Mouse (Mus musculus) kidney, postnatal 0 days (tissue): ENCODE measurements at regions not wholly inside any gene's neighbourhood (a gene's known extent, or its start where the extent isn't known, plus 50 kb on each side); places are given as distances from the start of the nearest gene placed in this dataset.

Experiments
- ATAC-seq: fragments of 200-750 bp; cut with Nextera tagmentation; replicated peaks from 2 replicates; pipeline ENCODE4 v1.8.0; 2017; ENCODE audit warnings: low read depth, moderate number of reproducible peaks, moderate TSS enrichment, moderate library complexity; ENCODE audit not compliant: low FRiP score
- DNase-seq: peaks from one replicate; pipeline ENCODE4 v3.0.0-alpha.2; 2016; ENCODE audit warnings: low spot score
- H3K27ac ChIP-seq: fragments of 300-500 bp; sonication (generic); 2 replicates; pipeline ENCODE4 v1.5.1; 2014; ENCODE audit warnings: mild to moderate bottlenecking
- H3K27me3 ChIP-seq: fragments of 300-500 bp; sonication (generic); 2 replicates; pipeline ENCODE4 v1.6.1; 2014; ENCODE audit warnings: low read length, mixed read lengths; ENCODE audit not compliant: insufficient read depth
- H3K36me3 ChIP-seq: fragments of 300-500 bp; sonication (generic); 2 replicates; pipeline ENCODE4 v1.6.1; 2014; ENCODE audit warnings: low read length, mixed read lengths; ENCODE audit not compliant: insufficient read depth
- H3K4me1 ChIP-seq: fragments of 300-500 bp; sonication (generic); replicated peaks from 2 replicates; pipeline ENCODE4 v1.6.1; 2014; ENCODE audit warnings: antibody characterized with exemption, low read length, mixed read lengths; ENCODE audit not compliant: insufficient read depth
- H3K4me2 ChIP-seq: fragments of 300-500 bp; sonication (generic); 2 replicates; pipeline ENCODE4 v1.6.1; 2014; ENCODE audit warnings: mild to moderate bottlenecking, low read length, moderate library complexity, mixed read lengths
- H3K4me3 ChIP-seq: fragments of 300-500 bp; sonication (generic); replicated peaks from 2 replicates; pipeline ENCODE4 v1.5.1; 2014; ENCODE audit warnings: low read depth, low read length
- H3K9ac ChIP-seq: fragments of 300-500 bp; sonication (generic); 2 replicates; pipeline ENCODE4 v1.6.1; 2014; ENCODE audit warnings: low read depth, low read length
- H3K9me3 ChIP-seq: fragments of 300-500 bp; sonication (generic); replicated peaks from 2 replicates; pipeline ENCODE4 v1.6.1; 2016; ENCODE audit warnings: low read length, inconsistent platforms, mixed read lengths
- CTCF ChIP-seq: IDR thresholded peaks from 2 replicates; pipeline ENCODE4 v1.5.1; 2016; ENCODE audit warnings: antibody characterized with exemption, low read depth, mild to moderate bottlenecking, moderate library complexity
- WGBS: fragments of 180-500 bp; shearing (Covaris S2); extraction: QIAGEN DNeasy Blood & Tissue Kit; methylation state at CpG from one replicate; pipeline ENCODE4 v1.1.7; 2014; 5-methylcytosine and 5-hydroxymethylcytosine counted together

- Histone ChIP-seq H3K36me3 (no peaks in the 10 kb centered on the region), H3K4me2 (no peak overlapping the region), H3K4me1 (no peaks in the 10 kb centered on the region), H3K4me3 (no peak overlapping the region), H3K9ac (no peak overlapping the region), H3K9me3 (no peaks in the 10 kb centered on the region), H3K27ac (no peak overlapping the region), H3K27me3 (no peaks in the 10 kb centered on the region)
- ATAC-seq (no peak), DNase-seq (no peak)
- TF ChIP-seq CTCF: no peak
- 64% methylated on average over 2 of the region's 2 CpGs for WGBS
These were observed 83.5 kb upstream of the Fign start for GRCm38 (mm10) chr2:64181336-64181735.

- no peak overlapping the region for H3K4me2 ChIP-seq
- TF ChIP-seq CTCF: no peak
- H3K27me3 ChIP-seq: no peaks in the 10 kb centered on the region
- 54% methylated on average over 5 of the region's 5 CpGs for WGBS
- no peaks in the 10 kb centered on the region for H3K36me3 ChIP-seq
- no peaks in the 10 kb centered on the region for H3K9me3 ChIP-seq
- ATAC-seq (no peak), DNase-seq (peak; percentile 82)
- H3K4me1 ChIP-seq: no peaks in the 10 kb centered on the region
- no peak overlapping the region for H3K4me3 ChIP-seq
- H3K27ac ChIP-seq: no peak overlapping the region
- H3K9ac ChIP-seq: no peak overlapping the region
These were observed 66.6 kb upstream of the Fign start for GRCm38 (mm10) chr2:64164398-64164797.
